In genomic region chr17:27454396-27454795, GRCm38 (mm10) we compare ENCODE assay signal across 28 mouse cellular contexts.
DNase-seq lines count a peak whose midpoint lies in the region; ATAC-seq lines count a peak whose summit lies in the region.
"Had no signal": no experiment of that assay in that cellular context is flagged by ENCODE, and none has a peak within 500 bp of the region (broad histone marks: within the 10 kb centered on the region; RNA-seq: fewer than 3 reads in every experiment).

No protein-coding gene starts in this region.

- no peaks in the 10 kb centered on the region for H3K27me3 ChIP-seq in kidney, embryonic 16.5 days (ENCODE audit: insufficient read depth, low read length)
- H3K27me3 ChIP-seq: embryonic facial prominence, embryonic 12.5 days; embryonic facial prominence, embryonic 15.5 days; forebrain, embryonic 12.5 days; forebrain, embryonic 15.5 days had no signal

- H3K4me3 ChIP-seq in kidney, embryonic 16.5 days (ENCODE audit: low read length) = no peak overlapping the region
- H3K4me3 ChIP-seq: embryonic facial prominence, embryonic 12.5 days; embryonic facial prominence, embryonic 15.5 days; forebrain, embryonic 12.5 days; forebrain, embryonic 15.5 days; heart, adult 2 months; heart, embryonic 10.5 days; heart, embryonic 13.5 days had no signal

- no peak for ATAC-seq in kidney, embryonic 16.5 days (ENCODE audit: low FRiP score, low TSS enrichment)
- ATAC-seq in monocyte, adult 5-6 weeks (replicated peaks; ENCODE audit: insufficient number of reproducible peaks, low FRiP score, low TSS enrichment, poor library complexity, severe bottlenecking) = no peak
- ATAC-seq: forebrain, embryonic 15.5 days; hindbrain, postnatal 0 days; inflammation-experienced regulatory T-cells, adult 6 months; intestine, embryonic 16.5 days; Patski had no signal

- H3K27ac ChIP-seq in kidney, embryonic 16.5 days (ENCODE audit: low read length) = no peak overlapping the region
- H3K27ac ChIP-seq: embryonic facial prominence, embryonic 12.5 days; embryonic facial prominence, embryonic 15.5 days; forebrain, embryonic 12.5 days; forebrain, embryonic 15.5 days; heart, adult 2 months; heart, embryonic 10.5 days; heart, embryonic 13.5 days; hindbrain, embryonic 14.5 days; hindbrain, postnatal 0 days had no signal

- H3K4me1 ChIP-seq in kidney, embryonic 16.5 days (ENCODE audit: insufficient read depth, low read length) = no peaks in the 10 kb centered on the region
- H3K4me1 ChIP-seq: embryonic facial prominence, embryonic 12.5 days; embryonic facial prominence, embryonic 15.5 days; forebrain, embryonic 12.5 days; heart, embryonic 10.5 days; heart, embryonic 13.5 days had no signal

- no peaks in the 10 kb centered on the region for H3K36me3 ChIP-seq in kidney, embryonic 16.5 days (ENCODE audit: insufficient read depth, low read length)
- H3K36me3 ChIP-seq: embryonic facial prominence, embryonic 12.5 days; embryonic facial prominence, embryonic 15.5 days; forebrain, embryonic 12.5 days; forebrain, embryonic 15.5 days; G1E; heart, embryonic 10.5 days; heart, embryonic 13.5 days had no signal

- no peak overlapping the region for H3K9ac ChIP-seq in kidney, embryonic 16.5 days (replicated peaks; ENCODE audit: low read length)
- H3K9ac ChIP-seq: embryonic facial prominence, embryonic 12.5 days; embryonic facial prominence, embryonic 15.5 days; forebrain, embryonic 12.5 days; forebrain, embryonic 15.5 days; heart, embryonic 13.5 days; hindbrain, embryonic 14.5 days had no signal

- no peaks in the 10 kb centered on the region for H3K9me3 ChIP-seq in kidney, embryonic 16.5 days (ENCODE audit: low read length)
- H3K9me3 ChIP-seq: embryonic facial prominence, embryonic 12.5 days; embryonic facial prominence, embryonic 15.5 days; forebrain, embryonic 12.5 days; forebrain, embryonic 15.5 days; heart, embryonic 10.5 days; heart, embryonic 13.5 days had no signal

- 85% methylated on average over 11 of the region's 11 CpGs for WGBS in kidney, embryonic 16.5 days

- DNase-seq in cerebellum, adult 11-12 months = peak; percentile 80
- DNase-seq in cerebellum, postnatal 4 days (ENCODE audit: low spot score in 2 of 2) = no peak
- peak; percentile 60 for DNase-seq in cerebellum, adult 8-10 months
- peak; percentile 58 to 68 for DNase-seq in cerebellum, postnatal 14 days
- DNase-seq in adrenal gland, postnatal 4 days (ENCODE audit: low spot score in 2 of 2) = no peak
- DNase-seq: adrenal gland, postnatal 25 days; B cell, adult 2 months; gastrocnemius, postnatal 10 days; gastrocnemius, postnatal 36 days; heart, adult 2 months; heart, postnatal 14 days; heart, postnatal 4 days; kidney, adult 18-20 months; kidney, adult 9 months had no signal

- no peak overlapping the region for H3K4me2 ChIP-seq in kidney, embryonic 16.5 days (replicated peaks; ENCODE audit: low read depth, low read length)
- H3K4me2 ChIP-seq: embryonic facial prominence, embryonic 12.5 days; embryonic facial prominence, embryonic 15.5 days; forebrain, embryonic 12.5 days; forebrain, embryonic 15.5 days; heart, embryonic 13.5 days; hindbrain, embryonic 14.5 days had no signal

Comparison
In these comparisons a context has a peak if more than half of its experiments do, and no peak if none do; other contexts are left out.
1. DNase-seq: peak in cerebellum, adult 11-12 months (single experiment), cerebellum, adult 8-10 months (single experiment) and cerebellum, postnatal 14 days (2 of 2); none in cerebellum, postnatal 4 days (0 of 2) and adrenal gland, postnatal 4 days (0 of 2).